Mouse (Mus musculus) urinary bladder, postnatal 4 days (tissue): ENCODE measurements around the gene Chrm4.
A peak's percentile ranks its signal among the peaks of the same experiment; 100 is the strongest.

Experiments used
- DNase-seq, 2 experiments: peaks; one replicate each; pipeline ENCODE4 v3.0.0; 2021 to 2022; ENCODE audit warnings: low spot score in 2 of 2

Gene Chrm4

GRCm38 (mm10) chr2:91944170-91944950 is 17.3 kb downstream of the Chrm4 start:
- peak in 1 of 2 experiments; percentile 86 for DNase-seq

DNA sequence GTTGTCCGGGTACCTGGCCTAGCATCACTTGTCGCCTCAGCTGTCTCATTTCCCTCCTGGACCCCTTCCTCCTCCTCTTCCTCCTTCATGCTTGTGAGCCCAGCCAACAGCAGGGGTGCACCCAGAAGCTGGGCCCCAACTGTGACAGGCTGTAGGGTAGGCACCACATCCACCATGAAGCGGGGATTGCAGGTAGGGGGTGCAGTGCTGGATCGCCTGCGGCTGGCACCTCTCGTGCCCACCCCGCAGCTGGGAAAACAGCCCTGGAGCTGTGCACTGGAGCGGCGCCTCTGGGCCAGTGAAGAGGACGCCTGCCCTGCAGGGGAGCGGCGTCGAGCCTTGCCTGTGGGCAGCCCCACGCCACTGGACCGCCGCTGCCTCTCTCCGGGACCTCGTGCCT is 18.4 kb downstream of the Chrm4 start, which contains the start of gene Gm9821:
TSS of gene Gm9821 (plus strand) at position 221 of the 400 bp plus-strand sequence.
- no peak for DNase-seq

- DNase-seq = no peak
Measured at GRCm38 (mm10) chr2:91946836-91947235, 19.8 kb downstream of the Chrm4 start.

- DNase-seq = no peak
Measured at GRCm38 (mm10) chr2:91947397-91948150, 20.5 kb downstream of the Chrm4 start.

DNA sequence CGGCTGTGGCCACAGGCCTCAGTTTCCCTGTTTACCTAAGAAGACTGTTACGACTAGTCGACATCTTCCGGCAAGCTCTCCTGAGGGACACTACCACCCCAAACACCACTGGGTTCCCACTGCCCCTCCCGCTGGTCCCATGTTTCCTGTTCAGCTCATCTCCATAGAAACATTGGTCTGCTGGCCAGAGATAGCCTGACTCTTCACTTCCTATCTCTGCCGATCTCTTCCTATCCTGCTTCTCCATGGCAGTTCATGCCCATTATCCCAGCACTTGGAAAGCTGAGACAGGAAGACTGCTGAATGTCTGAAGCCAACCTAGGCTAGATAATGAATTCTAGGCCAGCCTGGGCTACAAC is 21.1 kb downstream of the Chrm4 start:
- DNase-seq = no peak

DNA sequence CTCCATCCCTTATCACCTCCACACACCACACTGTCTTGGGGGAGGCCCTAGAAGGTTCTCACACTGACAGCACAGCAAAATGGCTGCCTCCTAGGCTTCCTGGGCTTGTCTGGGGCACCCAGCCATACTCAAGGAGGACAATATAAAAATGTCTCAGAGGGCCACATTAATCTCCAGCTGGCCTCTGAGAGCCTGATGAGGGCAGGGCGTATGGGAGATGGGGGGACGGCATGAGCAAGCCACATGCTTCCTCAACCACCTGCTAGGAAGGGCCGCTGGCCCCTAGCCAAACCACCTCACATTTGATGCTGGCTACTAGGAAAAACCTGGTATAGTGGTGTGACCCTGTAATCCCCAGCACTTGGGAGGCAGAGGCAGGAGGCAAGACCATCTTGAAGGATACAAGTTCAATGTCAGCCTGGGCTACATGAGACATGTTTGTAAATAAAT is 21.8 kb downstream of the Chrm4 start:
- DNase-seq = no peak

- DNase-seq = no peak
Measured at GRCm38 (mm10) chr2:91949411-91950274, 22.6 kb downstream of the Chrm4 start.

- DNase-seq = no peak
Measured at GRCm38 (mm10) chr2:91950275-91951085, 23.4 kb downstream of the Chrm4 start.

DNA sequence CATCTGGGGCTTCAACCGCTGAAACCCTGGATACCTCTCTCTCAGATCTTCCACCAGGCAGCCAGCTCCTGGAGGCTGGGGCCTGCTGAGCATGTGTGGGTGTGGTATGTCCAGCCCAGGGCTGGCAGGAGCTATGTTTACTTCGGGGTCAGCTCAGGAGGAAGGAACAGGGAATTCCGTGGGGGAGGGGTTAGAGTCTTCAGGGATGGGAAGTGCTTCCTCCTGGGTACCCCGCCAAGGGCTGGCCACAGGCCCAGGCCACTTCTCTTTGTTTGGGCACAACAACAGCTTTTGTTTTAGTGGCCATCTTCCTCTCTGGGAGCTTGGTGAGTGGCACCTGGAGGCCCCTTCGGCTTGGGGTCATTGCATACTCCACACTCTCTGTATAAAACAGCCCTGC is 26.8 kb downstream of the Chrm4 start:
- no peak for DNase-seq

DNA sequence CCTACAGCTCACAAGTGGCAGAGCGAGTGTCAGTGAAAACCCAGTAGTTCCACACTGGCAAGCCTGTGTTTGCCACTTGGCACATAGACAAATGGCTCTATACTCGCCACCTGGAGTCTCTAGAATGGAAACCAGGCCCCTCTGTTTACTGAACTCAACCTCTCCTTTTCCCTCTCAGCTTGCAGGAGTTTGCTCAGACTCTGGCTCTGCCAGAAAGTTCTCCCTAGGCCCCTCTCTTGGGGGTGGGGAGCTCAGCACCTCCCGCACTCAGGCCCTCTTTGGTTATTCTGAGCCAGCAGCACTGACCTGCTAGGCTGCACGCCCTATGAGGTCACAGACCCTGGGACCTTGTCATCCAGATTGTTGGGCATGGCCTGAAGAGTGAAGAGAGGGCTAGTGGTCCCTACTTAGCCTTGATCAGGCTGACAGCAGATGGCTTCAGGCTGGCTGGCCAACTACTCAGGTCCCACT is 28.1 kb downstream of the Chrm4 start:
- DNase-seq = no peak

DNA sequence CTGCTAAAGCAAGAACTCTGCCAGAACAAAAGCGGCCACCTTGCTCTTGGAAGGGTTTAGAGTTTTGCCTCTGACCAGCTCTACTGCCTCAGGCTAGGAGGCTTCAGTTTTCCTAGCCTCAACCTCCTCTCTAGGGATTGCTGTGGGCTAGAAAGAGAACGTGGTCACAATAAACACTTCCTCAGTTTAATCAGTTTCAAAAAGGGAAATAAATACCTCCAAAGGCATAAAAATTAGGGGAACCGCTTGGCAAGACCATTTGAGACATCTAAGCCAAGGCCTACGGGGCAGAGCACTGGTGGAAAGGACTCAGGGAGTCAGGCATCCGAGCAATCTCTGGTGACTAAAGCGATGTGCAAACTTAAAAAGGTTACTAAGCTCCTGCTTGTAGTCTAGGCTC is 28.8 kb downstream of the Chrm4 start:
- no peak for DNase-seq

- DNase-seq = no peak
Measured at GRCm38 (mm10) chr2:91957096-91957495, 30.0 kb downstream of the Chrm4 start.

DNA sequence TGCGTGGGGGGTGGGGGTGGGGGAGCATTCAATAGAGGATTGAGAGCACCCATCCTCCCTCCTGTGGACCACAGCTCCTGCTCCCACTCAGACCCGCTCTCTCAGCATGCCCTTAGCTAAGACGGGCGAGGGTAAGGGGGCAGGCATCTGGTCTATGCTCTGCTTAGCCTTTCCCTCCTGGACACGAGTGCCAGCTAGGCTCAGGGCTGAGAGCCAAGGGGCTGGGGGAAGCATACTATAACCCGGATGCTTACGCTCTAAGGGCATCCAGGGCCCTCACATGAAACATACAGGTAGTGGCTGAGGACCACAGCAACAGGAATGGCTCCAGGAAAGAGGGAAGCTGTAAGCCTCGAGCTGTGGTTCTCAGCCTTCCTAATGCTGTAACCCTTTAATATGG is 31.0 kb downstream of the Chrm4 start:
- DNase-seq = no peak

DNA sequence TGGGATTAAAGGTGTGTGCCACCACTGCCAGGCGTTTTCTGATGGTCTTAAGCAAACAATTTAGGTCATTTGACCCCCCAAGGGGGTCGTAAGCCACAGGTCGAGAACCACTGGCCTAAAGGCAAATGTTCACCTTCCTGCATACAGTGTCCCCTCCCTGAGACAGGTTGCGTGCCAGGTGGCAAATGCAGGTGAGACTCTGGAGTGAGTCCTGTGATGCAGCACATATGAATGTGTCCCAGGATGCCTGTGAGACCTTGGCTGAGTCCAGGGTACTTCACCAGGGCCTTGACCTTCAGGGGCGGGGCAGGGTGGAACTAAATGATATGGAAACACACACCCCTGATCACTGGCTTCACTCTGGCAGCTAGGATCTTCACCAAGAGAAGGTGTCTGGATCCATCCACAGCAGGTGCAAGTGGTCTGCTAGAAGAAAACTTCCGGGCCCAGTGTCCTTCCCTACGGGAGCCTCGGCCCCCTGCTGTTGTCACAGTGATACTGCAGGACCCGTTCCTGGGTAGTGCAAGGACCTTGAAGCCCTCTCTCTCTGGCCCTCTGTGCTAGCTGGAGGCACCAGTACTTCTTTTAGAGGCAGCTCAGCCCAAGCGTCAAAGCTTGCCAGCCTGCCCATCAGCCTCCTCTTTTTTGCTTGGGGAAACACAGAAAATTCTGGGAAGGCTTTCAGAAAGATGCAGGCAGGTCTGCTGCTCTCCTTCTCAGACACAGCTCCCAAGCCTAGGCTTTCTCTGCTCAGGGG is 31.8 kb downstream of the Chrm4 start:
- peak in 1 of 2 experiments; percentile 54 for DNase-seq

- DNase-seq = no peak
Measured at GRCm38 (mm10) chr2:91959544-91960410, 32.7 kb downstream of the Chrm4 start.

GRCm38 (mm10) chr2:91960459-91960858 is 33.4 kb downstream of the Chrm4 start:
- no peak for DNase-seq

- no peak for DNase-seq
Measured at GRCm38 (mm10) chr2:91961901-91962761, 35.1 kb downstream of the Chrm4 start.

- DNase-seq = peak in 1 of 2 experiments; percentile 46
Measured at GRCm38 (mm10) chr2:91962864-91963401, 35.9 kb downstream of the Chrm4 start.
